Mouse (Mus musculus): ENCODE data around the gene Tsn. TPM values are rescaled to one million over a fixed set of nuclear protein-coding genes. Genes with fewer than 3 reads are reported as not detected.

Tsn gene
- polyA plus RNA-seq (2015; fragmentation: Nextera tagmentation; extraction: Ambion mirVana), result 121 and 132 TPM in 2 replicates

DNA sequence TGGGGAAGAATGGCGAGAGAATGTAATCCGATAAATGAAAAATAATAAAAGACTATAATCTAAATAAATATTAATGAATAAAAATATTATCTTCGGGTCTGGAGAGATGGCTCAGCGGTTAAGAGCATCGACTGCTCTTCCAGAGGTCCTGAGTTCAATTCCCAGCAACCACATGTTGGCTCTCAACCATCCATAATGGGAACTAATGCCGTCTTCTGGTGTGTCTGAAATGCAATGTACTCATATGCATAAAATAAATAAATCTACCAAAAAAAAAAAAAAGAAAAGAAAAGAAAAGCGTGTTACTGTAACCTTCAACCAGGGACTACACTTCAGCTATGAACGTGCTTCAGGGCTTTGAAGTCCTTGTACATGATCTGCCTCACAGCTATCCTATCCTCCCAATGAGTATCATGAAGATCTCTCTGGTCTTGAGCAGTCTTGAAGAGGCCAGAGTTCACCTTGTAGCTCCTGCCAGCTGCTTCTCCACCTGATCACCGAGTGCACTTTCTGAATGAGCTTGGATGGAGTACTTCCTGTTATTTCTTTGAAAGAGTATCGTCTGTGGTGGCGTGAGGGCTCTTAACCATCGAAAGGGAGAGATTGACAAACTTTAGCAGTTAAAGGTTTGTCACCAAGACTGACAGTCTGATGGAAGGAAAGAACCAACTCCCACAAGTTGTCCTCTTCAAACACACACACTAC lies at the start of gene Tsn:
Gene Tsn (minus strand): TSS at position 118 of the 705 bp plus-strand sequence.
- H3K36me3 ChIP-seq (replicated peaks), result peaks cover 11% of the 10 kb centered on the region
- peak within 1 kb of the TSS; percentile 88 for H3K9ac ChIP-seq
- H3K27me3 ChIP-seq, result no peaks in the 10 kb centered on the region
- H3K27ac ChIP-seq (replicated peaks), result peak within 1 kb of the TSS; percentile 92
- no peaks in the 10 kb centered on the region for H3K9me3 ChIP-seq (replicated peaks)
- peak within 1 kb of the TSS; percentile 94 for H3K4me3 ChIP-seq (replicated peaks)
- WGBS (ENCODE audit: insufficient replicate concordance), result 31% methylated on average over 12 of the region's 12 CpGs
- peak within 1 kb of the TSS; percentile 70 for H3K4me2 ChIP-seq
- H3K4me1 ChIP-seq (replicated peaks), result peaks cover 20% of the 10 kb centered on the region
- ATAC-seq (ENCODE audit: insufficient read depth), result no peak

DNA sequence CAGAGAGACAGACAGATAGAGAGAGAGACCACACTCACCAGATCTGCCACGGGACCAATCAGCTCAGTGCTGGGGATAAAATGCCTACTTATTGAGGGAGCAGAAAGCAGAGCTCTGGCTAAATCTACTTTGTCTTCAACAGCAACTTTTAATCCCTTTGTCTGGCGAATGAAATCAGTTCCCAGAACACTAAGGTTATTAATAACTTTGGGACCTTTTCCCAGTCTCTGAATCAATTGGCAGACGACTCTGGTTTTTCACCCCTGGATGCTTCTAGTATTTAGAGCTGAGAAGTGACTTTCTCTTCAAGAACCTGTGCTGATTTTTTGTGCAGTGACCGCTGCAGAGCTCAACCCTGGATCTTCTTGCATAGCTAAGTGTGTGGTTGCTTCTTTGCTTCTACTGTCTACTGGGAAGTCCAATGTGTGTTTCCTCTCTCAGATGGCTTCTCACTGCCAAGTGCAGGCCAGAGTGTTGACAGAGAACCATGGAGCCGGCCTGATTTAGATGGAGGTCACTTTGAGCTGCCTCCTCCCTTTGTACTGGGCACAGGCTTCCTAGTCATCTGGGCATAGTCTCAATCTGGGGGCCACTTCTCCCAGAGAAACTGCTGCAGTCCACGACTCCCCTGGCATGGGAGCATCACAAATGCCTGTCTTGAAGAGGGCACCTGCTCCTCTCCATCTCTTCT lies 47.7 kb upstream of the Tsn start:
- 52% methylated on average over 6 of the region's 6 CpGs for WGBS (ENCODE audit: insufficient replicate concordance)
- no peak overlapping the region for H3K4me3 ChIP-seq (replicated peaks)
- no peaks in the 10 kb centered on the region for H3K36me3 ChIP-seq (replicated peaks)
- H3K9me3 ChIP-seq (replicated peaks), result no peaks in the 10 kb centered on the region
- H3K4me1 ChIP-seq (replicated peaks), result no peaks in the 10 kb centered on the region
- H3K27me3 ChIP-seq, result no peaks in the 10 kb centered on the region
- no peak overlapping the region for H3K9ac ChIP-seq
- ATAC-seq (ENCODE audit: insufficient read depth), result no peak
- H3K27ac ChIP-seq (replicated peaks), result no peak overlapping the region
- H3K4me2 ChIP-seq, result no peak overlapping the region

DNA sequence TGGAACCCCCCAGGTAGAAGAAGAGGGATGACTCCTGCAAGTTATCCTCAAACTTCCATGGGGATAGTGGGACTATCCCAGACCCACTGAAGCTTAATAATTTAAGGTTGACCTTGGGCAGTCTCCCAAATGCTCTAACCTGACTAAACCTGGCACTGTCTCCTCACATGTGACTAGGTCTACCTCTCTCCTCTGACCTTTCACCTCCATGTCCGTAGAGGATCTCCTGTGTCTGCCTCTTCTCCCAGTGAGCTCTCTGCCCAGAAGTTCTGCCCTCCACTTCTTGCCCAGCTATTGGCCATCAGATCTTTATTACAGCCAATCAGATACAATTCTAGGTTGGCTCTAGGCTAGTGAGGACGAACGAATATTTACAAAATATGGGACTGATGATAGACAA lies 38.4 kb upstream of the Tsn start:
- H3K4me1 ChIP-seq (replicated peaks), result no peaks in the 10 kb centered on the region
- WGBS (ENCODE audit: insufficient replicate concordance), result 60% methylated on average over 3 of the region's 3 CpGs
- H3K9me3 ChIP-seq (replicated peaks), result no peaks in the 10 kb centered on the region
- no peak overlapping the region for H3K9ac ChIP-seq
- no peaks in the 10 kb centered on the region for H3K27me3 ChIP-seq
- no peak overlapping the region for H3K4me2 ChIP-seq
- H3K4me3 ChIP-seq (replicated peaks), result no peak overlapping the region
- no peak overlapping the region for H3K27ac ChIP-seq (replicated peaks)
- no peaks in the 10 kb centered on the region for H3K36me3 ChIP-seq (replicated peaks)
- no peak for ATAC-seq (ENCODE audit: insufficient read depth)

DNA sequence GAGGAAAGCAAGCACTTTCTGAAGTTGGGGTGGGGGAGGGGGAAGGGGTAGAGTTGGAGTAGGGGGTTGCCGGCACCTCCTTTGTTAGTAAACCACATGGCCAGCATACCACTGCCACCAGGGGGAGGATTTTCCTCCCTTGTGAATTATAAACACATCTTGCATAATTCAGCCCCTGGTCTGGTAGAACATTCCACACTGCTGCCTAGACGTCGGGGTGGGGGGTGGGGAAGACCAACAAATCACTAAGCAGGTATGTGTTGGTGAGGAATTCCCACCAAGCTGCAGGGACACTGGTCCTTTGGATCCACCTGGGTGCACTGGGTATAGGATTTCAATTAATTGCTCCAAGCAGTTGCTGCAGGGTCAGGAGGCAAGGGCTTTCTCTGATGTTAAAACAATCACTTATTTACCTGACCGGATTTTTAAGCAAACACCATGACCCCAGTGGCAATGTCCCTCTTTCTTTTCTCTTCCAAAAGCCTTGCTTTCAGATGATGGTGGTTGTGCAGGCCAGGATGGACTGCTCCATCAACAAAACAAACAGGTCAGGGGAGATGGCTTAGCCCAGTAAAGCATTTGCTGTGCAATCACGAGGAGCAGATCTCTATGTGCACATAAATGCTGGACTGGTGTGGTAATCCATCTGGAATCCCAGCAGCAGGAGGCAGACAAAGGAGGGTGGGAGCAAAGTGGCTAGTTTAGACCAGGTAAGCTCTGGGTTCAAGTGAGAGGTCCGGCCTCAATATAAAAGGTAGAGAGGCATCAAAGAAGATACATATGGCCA lies 32.3 kb upstream of the Tsn start:
- no peaks in the 10 kb centered on the region; the same call in 1 of the 2 replicates for H3K4me1 ChIP-seq (replicated peaks)
- no peaks in the 10 kb centered on the region for H3K36me3 ChIP-seq (replicated peaks)
- H3K27ac ChIP-seq (replicated peaks), result no peak overlapping the region
- H3K9ac ChIP-seq, result no peak overlapping the region
- H3K4me3 ChIP-seq (replicated peaks), result no peak overlapping the region
- no peaks in the 10 kb centered on the region for H3K27me3 ChIP-seq
- WGBS (ENCODE audit: insufficient replicate concordance), result 33% methylated on average over 6 of the region's 6 CpGs
- ATAC-seq (ENCODE audit: insufficient read depth), result no peak
- H3K4me2 ChIP-seq, result no peak overlapping the region
- no peaks in the 10 kb centered on the region for H3K9me3 ChIP-seq (replicated peaks)

DNA sequence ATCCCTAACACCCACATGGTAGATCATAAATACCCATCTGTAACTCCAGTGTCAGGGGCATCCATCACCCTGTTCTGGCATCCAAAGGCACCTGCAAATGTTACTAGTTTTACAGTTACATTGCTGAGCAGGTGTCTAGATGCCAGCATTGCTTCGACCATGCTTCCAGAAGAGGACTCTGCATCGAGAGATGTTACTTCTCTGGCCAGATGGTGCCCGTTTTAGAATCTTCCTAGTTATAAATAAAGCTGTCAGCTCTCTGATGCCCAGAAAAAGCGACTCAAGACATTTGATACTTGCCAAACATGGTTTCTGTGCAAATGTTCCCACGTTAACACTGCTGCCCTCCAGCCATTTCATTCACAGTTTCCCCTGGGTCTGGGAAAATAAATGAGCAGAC lies 26.4 kb upstream of the Tsn start:
- WGBS (ENCODE audit: insufficient replicate concordance), result 67% methylated on average over 5 of the region's 5 CpGs

DNA sequence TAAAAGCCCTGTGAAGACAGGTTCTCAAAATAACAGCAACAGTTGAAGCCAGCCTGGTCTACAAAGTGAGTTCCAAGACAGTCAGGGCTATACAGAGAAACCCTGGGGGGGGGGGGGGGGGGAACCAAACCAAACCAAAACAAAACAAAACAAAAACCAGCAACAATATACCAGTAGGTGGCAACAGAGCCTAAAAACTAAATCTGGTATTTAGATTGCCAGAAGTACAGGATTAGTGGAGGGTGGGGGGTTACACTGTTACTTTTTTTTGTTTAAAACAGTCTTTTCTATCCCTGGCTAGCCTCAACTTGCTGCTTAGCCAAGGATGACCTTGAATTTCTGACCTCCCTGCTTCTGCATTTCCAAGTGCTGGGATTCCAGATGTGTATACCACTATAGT lies 24.3 kb upstream of the Tsn start:
- Histone ChIP-seq H3K4me2 (no peak overlapping the region), H3K4me3 (replicated peaks) (no peak overlapping the region), H3K9ac (no peak overlapping the region), H3K27me3 (no peaks in the 10 kb centered on the region), H3K36me3 (replicated peaks) (peaks cover 35% of the 10 kb centered on the region), H3K9me3 (replicated peaks) (no peaks in the 10 kb centered on the region), H3K4me1 (replicated peaks) (no peaks in the 10 kb centered on the region), H3K27ac (replicated peaks) (no peak overlapping the region)
- no peak for ATAC-seq (ENCODE audit: insufficient read depth)

More for the DNA sequence above, 26.4 kb upstream of the Tsn start:
- no peaks in the 10 kb centered on the region for H3K9me3 ChIP-seq (replicated peaks)
- H3K4me2 ChIP-seq, result no peak overlapping the region
- H3K4me3 ChIP-seq (replicated peaks), result no peak overlapping the region
- ATAC-seq (ENCODE audit: insufficient read depth), result no peak
- no peaks in the 10 kb centered on the region for H3K4me1 ChIP-seq (replicated peaks)
- H3K9ac ChIP-seq, result no peak overlapping the region
- peaks cover 14% of the 10 kb centered on the region for H3K36me3 ChIP-seq (replicated peaks)
- no peak overlapping the region for H3K27ac ChIP-seq (replicated peaks)
- H3K27me3 ChIP-seq, result no peaks in the 10 kb centered on the region

DNA sequence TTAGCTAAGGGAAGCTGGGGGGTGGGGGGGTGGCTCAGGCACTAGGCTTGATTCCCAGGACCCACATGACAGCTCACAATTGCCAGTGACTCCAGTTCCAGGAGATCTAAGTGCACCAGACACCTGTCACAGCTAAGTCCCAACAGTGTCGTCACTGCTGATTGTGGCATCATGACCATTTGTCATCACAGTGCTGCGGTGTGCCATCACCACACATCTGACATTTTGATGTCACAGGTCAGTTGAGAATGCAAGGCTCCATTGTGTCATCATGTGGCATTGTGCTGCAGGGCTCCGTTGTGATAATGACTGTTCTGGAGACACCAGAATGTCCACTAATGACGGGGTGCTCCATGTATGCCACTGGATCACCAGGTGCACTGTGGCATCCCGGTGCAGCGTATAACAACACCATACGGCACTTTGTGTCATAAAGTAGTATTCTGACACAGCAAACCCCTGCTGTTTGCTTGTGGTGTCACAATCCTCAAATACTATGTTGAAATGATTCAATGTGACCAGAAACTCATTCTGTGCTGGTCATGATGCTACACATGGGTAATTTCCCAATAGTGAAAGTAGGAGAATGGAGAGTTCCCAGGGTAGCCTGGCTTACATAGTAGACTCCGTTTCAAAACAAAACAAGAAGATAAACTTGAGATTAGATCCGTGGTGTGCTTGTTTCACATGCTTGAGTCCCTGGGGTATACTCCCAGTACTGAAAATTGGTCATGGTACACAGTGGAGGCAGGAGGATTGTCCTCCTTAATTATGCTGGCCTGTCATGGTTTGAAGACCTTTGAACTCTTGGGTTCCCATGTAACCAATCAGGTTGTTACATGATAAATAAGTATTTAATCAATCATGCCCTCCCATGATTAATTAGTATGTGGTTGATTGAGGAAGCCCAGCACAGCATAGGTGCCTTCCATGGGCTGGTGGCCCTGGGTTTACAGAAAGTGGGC lies 23.5 kb upstream of the Tsn start:
- no peak overlapping the region for H3K9ac ChIP-seq
- peak; percentile 42 for ATAC-seq (ENCODE audit: insufficient read depth)
- H3K36me3 ChIP-seq (replicated peaks), result peaks cover 43% of the 10 kb centered on the region
- H3K27me3 ChIP-seq, result no peaks in the 10 kb centered on the region
- no peaks in the 10 kb centered on the region for H3K4me1 ChIP-seq (replicated peaks)
- H3K9me3 ChIP-seq (replicated peaks), result no peaks in the 10 kb centered on the region
- H3K27ac ChIP-seq (replicated peaks), result no peak overlapping the region
- no peak overlapping the region for H3K4me2 ChIP-seq
- H3K4me3 ChIP-seq (replicated peaks), result no peak overlapping the region
- WGBS (ENCODE audit: insufficient replicate concordance), result 68% methylated on average over 9 of the region's 9 CpGs

DNA sequence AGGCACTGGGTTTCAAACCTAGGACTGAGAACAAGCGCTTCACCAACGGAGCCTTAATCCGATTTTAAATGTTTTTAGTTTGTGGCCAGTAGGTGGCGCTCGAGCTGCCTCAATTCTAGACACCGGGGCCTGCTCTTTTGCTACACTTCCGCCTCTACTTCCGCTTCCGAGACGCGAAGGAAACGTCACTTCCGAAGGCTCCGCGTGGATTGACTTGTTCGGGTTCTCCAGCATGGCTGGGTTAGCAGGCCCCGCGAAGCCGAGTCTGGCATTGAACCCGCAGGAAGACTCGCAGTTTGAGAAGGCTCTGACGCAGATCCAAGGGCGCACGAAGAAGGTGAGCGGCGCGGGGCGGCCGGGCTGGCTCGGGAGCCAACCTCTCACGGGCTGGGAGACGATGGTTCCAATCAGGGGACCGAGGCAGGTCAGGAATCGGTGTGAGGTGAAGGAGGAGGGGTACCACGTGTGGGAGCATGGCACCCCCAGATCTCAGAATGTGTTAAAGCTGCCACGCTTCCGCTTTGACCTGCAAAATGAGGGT lies 10.2 kb upstream of the Tsn start, which contains the start of gene Nifk:
Gene Nifk (plus strand): TSS at position 179 of the 541 bp plus-strand sequence.
- Histone ChIP-seq H3K4me3 (replicated peaks) (peak within 1 kb of the TSS; percentile 86), H3K4me1 (replicated peaks) (peaks cover 17% of the 10 kb centered on the region), H3K4me2 (peak within 1 kb of the TSS; percentile 86), H3K27me3 (peaks cover 32% of the 10 kb centered on the region), H3K9ac (peak within 1 kb of the TSS; percentile 75), H3K36me3 (replicated peaks) (peaks cover 24% of the 10 kb centered on the region), H3K9me3 (replicated peaks) (no peaks in the 10 kb centered on the region), H3K27ac (replicated peaks) (peak within 1 kb of the TSS; percentile 25)
- 0% methylated on average over 37 of the region's 37 CpGs for WGBS (ENCODE audit: insufficient replicate concordance)
- ATAC-seq (ENCODE audit: insufficient read depth), result peak; percentile 86

DNA sequence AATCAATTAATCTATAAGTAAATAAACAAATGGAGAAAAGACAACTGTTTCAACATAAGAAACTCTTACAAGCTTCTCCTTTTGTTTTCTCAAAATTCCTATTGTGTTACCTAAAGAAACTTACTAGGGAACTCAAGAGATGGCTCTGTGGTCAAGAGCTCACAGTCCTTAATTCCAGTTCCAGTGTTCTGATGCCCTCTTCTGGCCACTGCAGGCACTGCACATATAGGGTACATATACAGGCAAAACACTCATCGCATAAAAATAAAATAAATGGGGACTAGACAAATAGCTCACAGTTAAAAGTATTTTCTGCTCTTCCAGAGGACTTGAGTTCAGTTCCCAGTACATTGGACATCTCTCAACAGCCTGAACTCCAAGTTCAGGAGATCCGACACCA lies 9.2 kb upstream of the Tsn start:
- H3K36me3 ChIP-seq (replicated peaks), result peaks cover 23% of the 10 kb centered on the region
- H3K27me3 ChIP-seq, result peaks cover 32% of the 10 kb centered on the region
- no peak overlapping the region for H3K4me3 ChIP-seq (replicated peaks)
- H3K27ac ChIP-seq (replicated peaks), result no peak overlapping the region
- H3K4me2 ChIP-seq, result no peak overlapping the region
- ATAC-seq (ENCODE audit: insufficient read depth), result no peak
- no peaks in the 10 kb centered on the region for H3K9me3 ChIP-seq (replicated peaks)
- peaks cover 17% of the 10 kb centered on the region for H3K4me1 ChIP-seq (replicated peaks)
- H3K9ac ChIP-seq, result no peak overlapping the region
- WGBS (ENCODE audit: insufficient replicate concordance), result 67% methylated on average over 2 of the region's 2 CpGs

All from liver, embryonic 15.5 days (tissue).